Mouse (Mus musculus) megakaryocyte progenitor cell, adult 5-6 weeks (primary cell): ENCODE data around the gene Cpox. TPM values are rescaled to one million over a fixed set of nuclear protein-coding genes. Genes with fewer than 3 reads are reported as not detected.

ENCODE experiments used
- ATAC-seq: replicated peaks from 2 replicates; pipeline ENCODE4 v1.8.0; 2016; ENCODE audit warnings: mild to moderate bottlenecking, moderate TSS enrichment, inconsistent platforms; ENCODE audit not compliant: poor library complexity
- total RNA-seq, 2 experiments: library from RNA; stranded (forward) in 1 of 2; stranded (reverse) in 1 of 2; fragments of 157-497, 149-512 nt in 1 of 2; fragments of 200-1000 nt in 1 of 2; gene quantifications; 2 replicates each; pipeline versions ENCODE4 v1.2.3 to v1.2.4; 2015 to 2017

Cpox gene
- total RNA-seq, 2 experiments from 2014 or later = 28.9 to 73.1 TPM

GRCm38 (mm10) chr16:58697261-58697660, 27.2 kb downstream of the Cpox start:
- no peak for ATAC-seq

DNA sequence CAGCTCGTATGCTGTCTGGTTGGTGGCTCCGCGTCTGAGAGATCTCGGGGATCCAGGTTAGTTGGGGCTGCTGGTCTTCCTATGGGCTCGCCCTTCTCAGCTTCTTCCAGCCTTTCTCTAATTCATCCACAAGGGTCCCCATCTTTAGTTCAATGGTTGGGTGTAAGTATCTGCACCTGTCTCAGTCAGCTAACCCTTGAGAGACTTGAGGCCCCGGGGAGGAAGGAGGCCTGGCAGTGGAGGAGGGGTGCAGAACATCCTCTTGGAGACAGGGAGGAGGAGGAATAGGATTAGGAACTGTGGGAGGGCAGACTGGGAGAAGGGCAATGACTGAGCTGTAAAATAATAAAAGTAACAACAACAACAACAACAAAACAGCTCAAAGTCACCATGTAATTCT, 30.1 kb downstream of the Cpox start:
- ATAC-seq = no peak

GRCm38 (mm10) chr16:58700816-58701424, 30.8 kb downstream of the Cpox start:
- no peak for ATAC-seq

DNA sequence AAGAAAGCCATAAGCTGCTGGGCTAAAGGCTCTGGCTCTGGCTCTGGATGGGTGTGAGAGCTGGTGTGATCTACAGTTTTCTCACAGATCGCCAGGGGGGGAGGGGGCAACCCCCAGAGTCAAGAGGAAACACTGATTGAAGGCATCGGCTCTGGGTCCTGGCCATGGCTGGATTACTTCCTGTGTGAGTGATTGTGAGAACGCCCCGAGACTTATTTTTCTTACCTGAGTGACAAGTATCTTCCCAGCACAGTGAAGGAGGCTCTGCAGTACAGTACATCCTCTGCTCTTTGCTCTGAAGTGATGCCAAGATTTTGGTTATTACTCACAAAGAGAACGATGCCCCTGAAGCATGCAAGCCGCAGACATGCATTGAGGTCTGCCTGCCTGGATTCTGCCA, 31.7 kb downstream of the Cpox start:
- no peak for ATAC-seq

DNA sequence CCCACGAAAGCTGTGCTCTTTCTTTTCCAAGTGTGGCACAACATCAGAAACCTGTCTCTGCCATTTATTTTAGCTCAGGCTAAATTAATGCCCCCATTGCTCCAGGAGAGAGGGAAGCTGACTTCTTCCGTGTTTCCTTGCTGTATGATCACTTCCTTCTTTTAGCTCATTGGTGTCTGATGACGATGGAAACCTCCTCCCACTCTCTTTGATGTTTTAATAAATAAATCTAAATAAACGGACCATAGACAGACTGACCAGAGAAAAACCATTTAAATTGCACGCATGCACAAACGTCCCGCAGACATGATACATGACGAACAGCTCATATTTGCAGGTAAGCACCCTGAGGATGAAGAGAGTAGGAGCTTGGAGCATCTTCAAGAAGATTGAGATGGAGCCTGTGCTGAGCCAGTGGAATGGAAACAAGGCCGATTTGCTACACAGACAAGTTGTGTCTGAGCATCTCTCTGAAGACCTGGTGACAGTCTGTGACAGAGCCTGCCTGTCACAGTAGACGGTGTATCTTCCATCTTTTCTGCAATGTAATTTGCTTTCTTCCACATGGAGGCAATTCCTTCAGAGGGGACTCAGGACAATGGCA, 32.3 kb downstream of the Cpox start:
- ATAC-seq = peak; percentile 60; the same call in 1 of the 2 replicates

GRCm38 (mm10) chr16:58703382-58704124, 33.5 kb downstream of the Cpox start:
- ATAC-seq = no peak

DNA sequence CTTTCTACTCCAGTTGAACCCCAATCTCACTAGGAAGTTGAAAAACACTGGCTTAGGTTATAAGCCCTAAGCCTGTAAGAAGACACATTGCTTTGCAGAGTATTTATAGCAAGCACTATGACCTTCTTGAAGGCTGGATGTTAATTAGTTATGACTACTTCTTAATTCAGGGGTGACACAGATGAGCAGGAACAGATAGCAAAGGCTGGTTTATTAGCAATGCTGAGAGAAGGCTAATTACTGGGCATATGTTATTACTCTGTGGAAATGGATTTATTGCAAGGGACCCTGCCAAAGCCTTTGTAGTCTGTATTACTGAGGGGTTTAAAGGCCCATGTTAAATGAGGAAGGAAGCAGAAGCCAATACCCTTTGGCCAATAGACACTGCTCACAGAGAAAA, 34.9 kb downstream of the Cpox start:
- ATAC-seq = no peak

DNA sequence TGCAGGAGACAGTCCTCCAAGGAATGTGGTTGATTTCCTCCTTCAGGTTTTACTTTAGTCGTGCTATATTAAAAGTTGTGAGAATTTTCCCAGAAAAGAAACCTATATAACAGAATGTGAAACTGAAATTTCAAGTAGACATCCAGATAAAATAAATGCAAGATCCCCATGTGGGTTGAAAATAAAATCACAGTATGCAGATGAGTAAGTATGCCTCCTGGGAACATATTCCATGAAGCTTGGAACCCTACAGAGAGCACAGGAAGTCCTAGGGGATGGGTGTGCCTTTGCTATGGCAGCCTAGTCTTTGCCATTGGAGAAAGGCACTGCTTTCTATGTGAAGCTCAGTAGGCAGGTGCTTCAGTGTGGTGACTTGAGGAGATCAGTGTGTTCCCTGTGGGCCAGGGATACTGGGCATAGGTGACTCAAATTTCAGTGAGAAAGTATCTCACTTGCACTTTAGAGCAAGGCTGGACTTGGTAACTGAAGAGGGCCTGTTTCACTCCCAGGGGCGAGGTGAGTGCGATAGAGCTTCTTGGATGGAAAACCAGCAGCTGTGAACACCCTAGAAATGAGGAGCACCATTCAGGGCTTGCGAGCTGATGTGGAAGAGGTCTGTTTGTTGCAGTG, 37.3 kb downstream of the Cpox start:
- no peak for ATAC-seq

DNA sequence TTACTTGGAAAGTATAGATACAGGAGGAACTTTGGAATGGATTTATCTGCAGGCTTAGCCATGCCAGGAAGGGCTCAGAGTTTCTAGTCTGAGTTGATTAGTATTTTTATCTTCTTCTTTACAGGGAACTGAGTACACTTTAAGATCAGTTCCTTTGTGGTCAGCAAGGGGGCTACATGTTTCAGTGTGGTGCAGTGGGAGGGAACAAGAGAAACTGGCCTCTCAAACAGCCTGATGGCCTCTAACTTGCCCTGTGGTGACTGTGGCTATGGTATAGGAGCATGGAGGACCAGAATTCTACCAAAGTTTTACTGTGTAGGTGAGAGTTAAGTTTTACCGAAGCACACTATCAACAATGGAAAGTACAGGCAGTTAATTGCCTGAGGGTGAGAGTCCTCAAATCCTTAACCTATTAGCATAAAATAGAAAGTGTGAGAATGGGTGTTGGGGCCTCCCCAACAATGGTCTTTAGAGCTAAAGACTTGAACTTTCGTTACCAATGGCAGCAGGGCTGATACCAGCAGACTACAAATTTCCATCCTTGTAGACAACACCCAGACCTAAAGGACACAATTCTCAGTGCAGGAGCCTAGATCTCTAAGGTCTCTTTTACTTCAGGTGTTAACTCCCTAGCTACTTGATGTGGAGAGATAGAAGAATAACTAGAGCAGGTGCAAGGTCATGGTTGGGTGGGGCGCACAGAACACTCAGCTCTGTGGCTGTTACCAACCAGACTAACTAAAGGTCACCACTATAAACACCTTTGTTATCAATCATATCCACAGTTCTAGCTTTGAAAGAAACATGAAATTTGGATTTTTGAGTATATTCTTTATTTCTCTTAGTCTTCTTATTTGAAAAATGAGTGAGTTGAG, 38.7 kb downstream of the Cpox start:
- peak; percentile 80 for ATAC-seq

- ATAC-seq = no peak
Observed at GRCm38 (mm10) chr16:58709536-58709935, 39.4 kb downstream of the Cpox start.

DNA sequence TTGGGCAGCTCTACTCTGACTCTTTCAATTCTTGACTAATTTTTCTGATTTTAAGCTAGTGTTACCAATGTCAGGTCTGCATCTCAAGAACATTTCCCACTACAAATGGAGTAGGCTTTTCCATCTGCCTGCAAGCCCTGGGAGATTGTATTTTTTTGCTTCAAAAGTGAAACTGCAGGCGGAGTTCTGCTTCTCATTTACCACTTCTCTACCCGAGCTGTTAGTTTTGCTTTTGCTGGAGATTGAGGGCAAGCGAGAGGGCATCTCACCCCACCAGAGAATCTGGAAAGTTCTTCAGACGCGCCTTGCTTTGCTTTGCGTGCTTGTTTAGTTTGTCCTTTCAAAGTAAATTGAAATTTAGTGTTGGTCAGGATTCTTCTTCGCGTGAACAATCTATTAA, 42.1 kb downstream of the Cpox start:
- peak; percentile 85 for ATAC-seq

GRCm38 (mm10) chr16:58713128-58713527, 43.0 kb downstream of the Cpox start:
- no peak for ATAC-seq

- no peak for ATAC-seq
Observed at GRCm38 (mm10) chr16:58715018-58715417, 44.9 kb downstream of the Cpox start.

DNA sequence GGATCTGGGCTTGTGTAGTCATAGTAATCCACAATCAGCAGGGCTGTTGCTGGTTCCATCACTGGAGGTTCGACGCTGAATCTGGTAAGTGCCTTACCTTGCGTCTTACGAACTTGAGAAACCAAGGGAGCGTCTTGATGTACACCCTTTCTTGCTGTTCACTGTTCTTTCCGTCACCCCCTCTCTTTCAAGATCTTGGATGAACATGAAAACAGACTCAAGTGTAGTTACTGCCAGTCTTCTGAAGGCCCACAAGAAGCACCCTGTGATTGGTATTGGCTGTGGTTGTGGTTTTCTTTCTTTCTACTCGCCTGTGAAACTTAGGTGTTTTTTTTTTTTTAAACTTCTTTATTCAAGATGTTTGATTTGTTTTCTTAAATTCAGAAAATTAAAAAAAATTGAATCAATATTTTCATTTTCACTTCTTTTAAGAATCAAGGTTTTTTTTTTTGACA, 48.6 kb downstream of the Cpox start, which contains the start of gene Gpr15:
Gpr15 (minus strand) TSS at position 405 of the 455 bp plus-strand sequence.
- ATAC-seq = no peak

DNA sequence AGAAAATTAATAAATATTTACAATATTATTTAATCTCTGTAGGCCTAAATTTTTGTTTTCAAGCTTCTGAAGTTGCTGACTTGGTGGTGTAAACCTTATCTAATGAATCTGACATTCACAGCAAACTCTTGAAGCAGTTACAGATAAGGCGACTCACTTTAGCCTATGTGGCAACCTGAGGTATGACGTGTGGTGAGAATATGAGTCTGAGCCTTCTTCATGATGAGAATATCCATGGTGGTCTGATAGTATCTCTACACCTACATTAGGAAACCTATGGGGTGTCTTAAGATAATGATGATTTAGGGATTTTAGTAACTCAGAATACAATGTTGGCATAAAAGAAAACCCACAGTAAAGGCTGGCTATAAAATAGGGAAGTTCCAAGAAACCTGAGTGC, 52.2 kb downstream of the Cpox start:
- ATAC-seq = peak; percentile 20; the same call in 1 of the 2 replicates

GRCm38 (mm10) chr16:58726680-58727476, 56.8 kb downstream of the Cpox start:
- no peak for ATAC-seq

DNA sequence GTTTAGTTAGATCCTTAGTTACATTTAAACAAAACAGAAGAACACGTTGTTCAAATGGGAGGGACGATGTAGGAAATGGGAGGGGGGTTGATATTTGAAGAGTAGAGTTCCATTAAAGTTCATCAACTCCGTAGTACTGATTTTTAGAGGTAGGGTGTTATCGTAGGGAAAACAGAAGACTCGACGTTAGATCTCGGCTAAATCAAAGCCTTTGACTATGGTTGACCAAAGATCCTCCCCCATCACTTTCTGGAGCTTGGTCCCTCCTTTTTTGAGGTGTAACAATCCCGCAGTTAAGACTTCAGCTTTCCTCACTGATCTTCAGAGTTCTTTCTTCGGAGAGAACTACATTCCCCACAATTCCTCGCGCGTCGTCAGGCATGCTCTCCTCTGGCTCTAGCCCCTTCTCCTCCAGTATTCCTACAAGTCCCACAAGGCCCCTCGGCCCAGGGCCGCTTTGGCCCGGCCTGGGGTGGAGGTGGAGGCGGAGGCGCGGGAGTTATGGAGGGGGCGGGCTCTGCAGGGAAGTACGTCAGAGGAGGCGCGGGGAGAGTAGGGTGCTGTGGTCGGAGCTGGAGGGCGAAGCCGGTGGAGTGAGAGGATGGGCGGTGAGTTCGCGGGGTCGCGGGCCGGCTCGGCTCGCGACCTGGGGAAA, 57.5 kb downstream of the Cpox start, which contains the start of gene Cldnd1:
Cldnd1 (plus strand) TSS at position 434 of the 655 bp plus-strand sequence.
- peak; percentile 97 for ATAC-seq

DNA sequence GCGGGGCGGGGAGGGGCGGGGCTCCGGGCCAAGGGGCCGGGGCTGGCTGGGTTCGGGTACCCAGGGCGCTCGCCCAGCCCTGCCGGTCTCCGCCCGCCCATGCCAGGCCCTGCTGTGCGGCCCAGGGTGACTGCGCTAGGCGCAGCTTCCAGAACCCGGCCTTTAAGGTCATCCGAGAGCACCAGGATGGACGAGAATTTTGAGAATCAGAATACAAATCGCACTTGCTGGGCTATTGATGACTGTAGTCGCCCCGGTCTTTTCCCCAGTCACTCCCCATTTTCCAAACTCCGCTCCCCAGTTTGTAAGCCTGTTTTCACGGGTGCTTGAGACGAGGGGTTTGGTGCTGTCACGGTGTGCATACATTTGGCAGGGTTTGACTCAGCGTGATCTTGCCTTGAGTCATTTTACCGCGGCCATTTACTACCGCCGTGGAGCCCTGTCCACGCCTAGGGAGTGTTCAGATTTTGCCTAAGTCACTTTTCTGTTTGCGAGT, 58.1 kb downstream of the Cpox start:
- ATAC-seq = peak; percentile 47

DNA sequence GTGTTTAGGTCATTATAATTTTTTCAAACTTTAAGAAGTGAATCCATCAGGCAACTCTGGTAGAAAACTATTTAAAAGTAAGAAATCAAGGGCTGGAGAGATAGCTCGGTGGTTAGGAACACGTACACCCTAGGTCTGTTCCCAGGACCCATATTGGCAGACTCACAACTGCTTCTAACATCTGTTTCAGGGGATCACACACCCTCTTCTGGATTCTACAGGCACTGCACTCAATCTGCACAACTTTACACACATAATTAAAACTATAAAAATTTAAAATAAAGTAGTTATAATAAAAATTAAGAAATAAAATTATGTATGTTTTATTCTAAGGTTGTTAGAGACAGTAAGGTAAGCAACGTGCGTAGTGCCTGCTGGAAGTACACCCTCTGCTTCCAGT, 68.1 kb downstream of the Cpox start:
- ATAC-seq = peak; percentile 74
